Mouse (Mus musculus): ENCODE measurements around the gene Slc30a1. TPM values are rescaled to one million over a fixed set of nuclear protein-coding genes. Genes with fewer than 3 reads are reported as not detected.

Gene Slc30a1
- polyA plus RNA-seq (2014; fragmentation: Illumina TruSeq; extraction: RNeasy Lipid Tissue Mini Kit (QIAGEN cat#74804); ENCODE audit: low read depth, low replicate concordance) = 49.9 TPM

GRCm38 (mm10) chr1:191906571-191907430 is at the start of gene Slc30a1:
Slc30a1 (plus strand) TSS chr1:191906767.

Other genes starting within 250 kb of the Slc30a1 start
- gene Lpgat1, start 188.9 kb upstream of the Slc30a1 start, polyA plus RNA-seq (2014; fragmentation: Illumina TruSeq; extraction: RNeasy Lipid Tissue Mini Kit (QIAGEN cat#74804); ENCODE audit: low read depth, low replicate concordance) = 58.8 TPM
- 5.1 TPM for gene Nek2, start 85.3 kb upstream of the Slc30a1 start, polyA plus RNA-seq (2014; fragmentation: Illumina TruSeq; extraction: RNeasy Lipid Tissue Mini Kit (QIAGEN cat#74804); ENCODE audit: low read depth, low replicate concordance)
- not detected for gene Rd3, start 70.6 kb downstream of the Slc30a1 start, polyA plus RNA-seq (2014; fragmentation: Illumina TruSeq; extraction: RNeasy Lipid Tissue Mini Kit (QIAGEN cat#74804); ENCODE audit: low read depth, low replicate concordance)
- 6.8 TPM for gene Traf5, start 185.8 kb downstream of the Slc30a1 start, polyA plus RNA-seq (2014; fragmentation: Illumina TruSeq; extraction: RNeasy Lipid Tissue Mini Kit (QIAGEN cat#74804); ENCODE audit: low read depth, low replicate concordance)
- 44.1 TPM for gene Rcor3, start 231.3 kb downstream of the Slc30a1 start, polyA plus RNA-seq (2014; fragmentation: Illumina TruSeq; extraction: RNeasy Lipid Tissue Mini Kit (QIAGEN cat#74804); ENCODE audit: low read depth, low replicate concordance)

All from sigmoid colon, adult 10 weeks (tissue).